Mouse (Mus musculus) 416B (cell line): ENCODE measurements at regions not wholly inside any gene's neighbourhood (a gene's known extent, or its start where the extent isn't known, plus 50 kb on each side); places are given as distances from the start of the nearest gene placed in this dataset.

Experiments
- DNase-seq: peaks from one replicate; pipeline ENCODE4 v3.0.0; 2011; ENCODE audit warnings: low read depth

GRCm38 (mm10) chr15:94049638-94050273, 415.5 kb downstream of the Adamts20 start:
- no peak for DNase-seq

- DNase-seq = no peak
These were observed 419.0 kb downstream of the Adamts20 start for GRCm38 (mm10) chr15:94046186-94046585.

GRCm38 (mm10) chr15:94045131-94045756, 420.0 kb downstream of the Adamts20 start:
- DNase-seq = no peak

- DNase-seq = no peak
These were observed 432.3 kb downstream of the Adamts20 start for GRCm38 (mm10) chr15:94032957-94033356.

GRCm38 (mm10) chr15:94025996-94026696, 430.5 kb upstream of the Prickle1 start:
- DNase-seq = no peak

GRCm38 (mm10) chr15:94025239-94025971, 429.7 kb upstream of the Prickle1 start:
- DNase-seq = no peak

- DNase-seq = no peak
These were observed 429.1 kb upstream of the Prickle1 start for GRCm38 (mm10) chr15:94024806-94025205.

GRCm38 (mm10) chr15:94024126-94024730, 428.5 kb upstream of the Prickle1 start:
- DNase-seq = no peak

GRCm38 (mm10) chr15:94023501-94023900, 427.8 kb upstream of the Prickle1 start:
- no peak for DNase-seq

- no peak for DNase-seq
These were observed 422.1 kb upstream of the Prickle1 start for GRCm38 (mm10) chr15:94017814-94018213.

- no peak for DNase-seq
These were observed 415.8 kb upstream of the Prickle1 start for GRCm38 (mm10) chr15:94011499-94011898.

GRCm38 (mm10) chr15:94006082-94006481, 410.4 kb upstream of the Prickle1 start:
- no peak for DNase-seq

GRCm38 (mm10) chr15:94004911-94005310, 409.2 kb upstream of the Prickle1 start:
- DNase-seq = no peak

GRCm38 (mm10) chr15:94003145-94003544, 407.5 kb upstream of the Prickle1 start:
- DNase-seq = no peak

GRCm38 (mm10) chr15:93994542-93994941, 398.9 kb upstream of the Prickle1 start:
- no peak for DNase-seq

- no peak for DNase-seq
These were observed 394.4 kb upstream of the Prickle1 start for GRCm38 (mm10) chr15:93990139-93990538.

GRCm38 (mm10) chr15:93988367-93988766, 392.7 kb upstream of the Prickle1 start:
- no peak for DNase-seq

GRCm38 (mm10) chr15:93986631-93987429, 391.1 kb upstream of the Prickle1 start:
- no peak for DNase-seq

GRCm38 (mm10) chr15:93982091-93982490, 386.4 kb upstream of the Prickle1 start:
- no peak for DNase-seq

GRCm38 (mm10) chr15:93977494-93977893, 381.8 kb upstream of the Prickle1 start:
- peak; percentile 68 for DNase-seq

GRCm38 (mm10) chr15:93974727-93975126, 379.0 kb upstream of the Prickle1 start:
- no peak for DNase-seq
